Mouse (Mus musculus): Measurements from ENCODE around the gene Cipc.
A peak's percentile ranks its signal among the peaks of the same experiment; 100 is the strongest.

The Cipc gene

DNA sequence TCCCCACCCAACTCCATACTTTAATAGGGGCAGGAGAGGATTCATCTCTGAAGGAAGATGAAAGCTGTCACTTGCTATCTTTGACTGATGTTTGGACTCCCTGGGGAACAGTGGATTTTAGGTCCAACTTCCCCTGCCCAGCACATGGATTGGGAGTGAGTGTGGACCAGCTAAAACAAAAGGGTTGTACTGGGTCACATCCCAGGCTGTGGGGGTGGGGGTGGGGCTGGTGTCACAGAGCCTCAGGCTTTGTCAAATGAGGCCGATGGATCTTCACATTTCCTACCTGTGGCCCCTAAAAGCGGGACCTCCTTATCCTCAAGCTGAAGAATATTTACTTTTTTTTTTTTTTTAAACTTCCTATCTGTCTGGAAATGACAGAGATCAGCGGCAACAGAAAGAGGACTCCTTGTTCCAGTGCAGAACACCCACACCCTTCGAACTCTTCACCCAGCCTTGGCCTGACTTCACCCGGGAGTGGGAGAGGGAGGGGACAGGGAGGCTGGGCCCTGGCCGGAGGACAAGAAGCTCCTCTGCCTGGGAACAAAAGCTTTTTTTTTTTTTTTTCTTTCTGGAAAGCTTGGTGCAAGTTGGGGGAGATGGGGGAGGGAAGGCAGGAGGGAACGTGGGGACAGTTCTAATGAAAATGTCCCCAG, 14.8 kb upstream of the Cipc start:
- no peak for DNase-seq (ENCODE audit: low spot score)

DNA sequence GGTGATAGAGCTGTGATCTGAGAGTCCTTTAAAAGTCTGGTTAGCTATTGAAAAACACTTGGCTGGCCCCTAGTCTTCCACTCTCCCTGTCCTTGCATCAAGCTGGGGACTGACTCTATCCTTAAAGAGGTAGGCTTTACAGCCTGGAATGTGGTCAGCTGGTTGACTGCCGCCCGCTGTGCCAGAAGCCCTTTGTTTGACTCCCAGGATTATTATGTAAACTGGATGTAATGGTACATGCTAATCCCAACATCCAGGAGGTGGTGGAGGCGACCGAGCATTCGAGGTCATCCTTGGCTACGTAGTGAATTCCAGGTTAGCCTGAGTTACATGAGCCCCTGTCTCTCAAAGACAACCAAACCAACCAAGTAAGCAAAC, 14.3 kb upstream of the Cipc start:
- peak; percentile 37 for DNase-seq (ENCODE audit: low spot score)

DNA sequence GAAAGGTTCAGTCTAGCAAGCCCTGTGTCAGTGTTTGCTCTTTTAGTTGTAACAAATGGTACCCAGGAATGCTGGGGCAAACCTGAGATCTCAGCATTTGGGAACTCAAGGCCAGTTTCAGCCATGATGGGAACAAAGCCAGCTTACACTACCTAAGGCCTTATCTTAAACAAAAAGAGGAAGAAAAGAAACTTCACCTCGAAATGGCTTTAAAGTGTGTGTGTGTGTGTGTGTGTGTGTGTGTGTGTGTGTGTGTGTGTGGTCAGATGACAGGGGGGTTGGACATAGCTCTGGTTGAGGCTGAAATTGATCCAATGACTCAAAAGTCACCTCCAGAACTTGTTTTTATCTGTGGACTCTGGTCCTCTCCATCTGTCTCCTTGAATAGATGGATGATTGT, 12.1 kb upstream of the Cipc start:
- DNase-seq (ENCODE audit: low spot score) = no peak

DNA sequence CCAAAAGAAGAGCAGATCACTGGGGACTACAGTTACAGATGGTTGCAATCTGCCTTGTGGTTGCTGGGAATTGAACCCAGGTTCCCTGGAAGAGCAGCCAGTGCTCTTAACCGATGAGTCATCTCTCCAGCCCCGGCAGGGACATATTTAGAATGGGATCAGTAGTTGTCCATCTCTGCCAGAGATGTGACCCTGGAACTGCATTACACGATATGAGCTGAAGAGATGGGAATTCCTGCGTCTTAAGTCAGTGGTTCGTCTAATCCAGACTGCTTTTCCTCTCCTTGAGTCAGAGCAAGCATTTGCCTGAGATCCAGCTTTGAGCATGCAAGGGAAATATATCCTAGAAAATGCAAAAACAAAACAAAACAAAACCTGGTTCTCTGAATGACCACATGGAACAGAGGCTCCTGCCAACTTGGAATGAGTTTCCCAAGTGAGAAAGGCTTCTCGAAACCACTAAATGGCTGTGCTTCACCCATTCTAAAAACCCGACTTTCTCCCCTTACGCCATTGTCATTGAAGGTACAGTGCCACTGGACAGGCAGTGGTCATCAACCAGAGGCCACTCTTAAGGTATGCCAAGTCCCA, 11.1 kb upstream of the Cipc start:
- no peak for DNase-seq (ENCODE audit: low spot score)

DNA sequence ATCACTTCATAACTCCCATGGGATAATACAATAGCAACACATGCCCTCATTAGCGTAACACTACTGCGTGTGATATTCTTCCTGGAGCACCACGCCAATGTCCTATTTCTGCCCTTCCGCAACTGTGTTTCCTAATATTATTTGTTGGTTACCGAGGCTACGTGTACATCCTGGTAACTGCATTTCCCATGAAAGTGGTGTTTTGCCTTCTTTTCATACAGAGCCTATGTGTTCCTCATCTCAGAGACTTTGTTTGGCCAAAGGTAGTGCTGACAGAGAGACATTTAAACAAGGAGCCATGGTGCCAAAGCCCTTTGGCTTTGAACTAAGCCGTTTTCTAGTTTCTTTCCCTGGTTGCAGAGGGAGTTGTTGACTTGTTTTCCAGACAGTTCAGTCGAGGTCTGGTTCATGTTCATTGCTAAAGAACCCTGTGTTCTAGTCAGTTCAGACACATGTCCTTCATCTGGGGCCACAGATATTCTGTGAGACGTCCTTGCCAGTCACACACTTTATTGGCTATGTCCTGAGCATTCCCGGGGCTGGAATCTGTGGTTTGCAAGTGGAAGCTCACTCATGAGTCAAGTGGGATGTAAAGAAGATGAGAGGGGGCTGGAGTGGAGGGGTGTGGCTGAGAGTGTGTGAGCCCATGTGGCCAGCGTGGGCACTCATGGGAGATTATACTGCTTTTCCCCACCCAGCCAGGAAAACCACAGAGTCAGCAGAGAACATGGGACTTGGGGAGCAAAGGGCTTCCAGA, 10.1 kb upstream of the Cipc start:
- DNase-seq (ENCODE audit: low spot score) = no peak

DNA sequence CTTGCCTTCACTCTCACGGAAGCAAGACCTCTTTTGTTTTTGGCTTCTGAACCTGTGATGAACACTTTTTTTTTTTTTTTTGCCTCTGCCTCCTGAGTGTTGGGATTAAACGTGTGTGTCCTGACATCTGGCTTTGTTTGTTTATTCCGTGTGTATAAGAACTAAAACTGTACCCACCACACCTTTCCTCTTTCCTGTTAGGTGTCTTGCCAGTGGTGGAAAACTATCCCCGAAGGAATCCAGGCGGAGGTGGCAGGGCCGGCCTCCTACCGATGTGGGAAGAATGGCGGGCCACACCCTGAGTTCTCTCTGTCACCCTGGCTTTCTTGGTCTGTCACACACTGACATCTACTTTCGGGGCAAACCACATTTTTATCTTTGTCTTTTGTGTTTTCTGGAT, 8.3 kb upstream of the Cipc start:
- no peak for DNase-seq (ENCODE audit: low spot score)

DNA sequence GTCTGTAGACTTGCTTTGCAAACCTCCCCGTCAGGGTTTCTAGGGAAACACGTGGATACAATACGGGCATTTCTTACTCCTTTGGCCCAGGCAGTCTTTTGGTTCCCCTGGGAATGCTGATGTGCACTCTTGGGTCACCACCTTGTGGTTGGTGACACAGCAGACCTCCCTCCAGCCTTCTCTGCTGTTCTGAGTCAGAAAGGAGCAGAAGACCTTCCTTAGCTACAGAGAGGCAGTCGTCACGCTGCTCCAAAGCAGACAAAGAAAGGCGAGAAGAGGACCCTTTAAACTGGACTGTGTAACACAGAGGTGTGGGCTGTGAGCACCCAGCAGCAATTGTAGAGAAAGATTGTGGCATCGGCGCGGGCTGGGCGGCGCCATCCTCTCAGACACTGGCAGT, 5.7 kb upstream of the Cipc start:
- DNase-seq (ENCODE audit: low spot score) = peak; percentile 46

DNA sequence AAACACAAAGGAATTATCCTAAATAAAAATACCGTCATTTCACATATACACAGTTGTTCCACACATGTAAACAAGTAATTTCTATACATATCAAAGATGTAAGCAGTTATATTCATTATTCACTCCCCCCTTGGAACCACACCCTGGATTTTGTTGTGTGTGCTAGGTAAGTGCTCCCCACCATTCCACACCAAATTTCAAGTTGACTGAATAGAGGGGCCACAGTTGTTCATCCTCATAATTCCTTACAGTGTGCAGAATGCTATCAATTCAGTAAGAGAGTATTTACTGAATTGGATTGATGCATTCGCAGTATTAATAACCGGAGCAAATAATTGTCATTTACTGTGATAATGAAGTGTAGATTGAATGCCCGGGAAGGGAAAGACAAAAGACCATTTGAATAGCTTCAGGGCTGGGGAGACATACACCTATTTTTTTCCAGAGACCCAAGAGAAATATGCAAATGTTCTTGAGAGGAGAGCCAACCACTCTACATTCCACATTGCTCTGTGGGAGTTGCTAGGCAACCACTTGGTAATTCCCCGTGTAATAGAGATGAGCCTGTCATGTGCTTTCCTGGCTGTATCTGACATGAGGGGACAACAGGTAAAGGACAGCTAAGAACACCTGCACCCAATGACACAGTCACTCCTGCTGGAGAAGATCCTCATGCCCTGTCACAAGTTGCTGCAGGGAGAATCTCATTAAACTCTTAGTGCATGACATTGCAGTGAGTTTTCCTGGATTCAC, 4.9 kb upstream of the Cipc start:
- DNase-seq (ENCODE audit: low spot score) = peak; percentile 78

DNA sequence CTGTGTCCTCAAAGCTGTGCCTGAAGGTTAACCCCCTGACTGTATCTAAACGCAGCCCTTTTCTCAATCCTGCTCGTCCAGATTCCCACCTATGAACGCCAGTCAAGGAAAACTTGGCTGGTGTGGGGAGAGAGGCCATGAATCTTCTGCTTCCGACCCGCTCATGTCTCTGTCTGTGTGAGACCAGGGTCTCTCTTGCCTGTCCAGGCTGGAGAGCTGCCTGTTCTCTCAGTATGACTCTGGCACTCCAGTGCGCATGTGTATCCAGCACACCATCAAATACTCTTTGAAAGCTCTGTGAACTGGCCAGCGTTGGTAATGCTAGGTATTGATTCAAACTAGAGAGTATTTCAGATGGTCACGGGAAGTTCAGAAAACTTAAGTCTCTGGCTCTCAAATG, 3.4 kb upstream of the Cipc start:
- no peak for DNase-seq (ENCODE audit: low spot score)

DNA sequence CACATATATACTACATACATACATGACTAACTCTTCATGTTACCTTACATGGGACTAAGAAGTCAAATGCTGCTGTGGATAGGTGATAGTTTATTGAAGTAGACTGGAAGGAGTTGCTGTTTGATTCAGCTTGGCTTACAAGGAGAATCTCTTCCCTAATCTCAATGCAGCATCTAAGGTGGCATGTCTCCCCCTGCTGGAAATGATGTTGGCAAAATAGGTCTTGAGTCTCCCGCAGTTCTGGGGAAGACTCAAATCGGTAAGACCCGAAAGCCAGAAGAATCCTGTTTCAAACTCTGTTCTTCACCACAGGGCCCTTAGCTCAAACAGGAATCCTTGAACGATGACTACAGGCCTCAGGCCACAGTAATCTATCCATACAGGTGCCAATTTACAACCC, 1.7 kb upstream of the Cipc start:
- DNase-seq (ENCODE audit: low spot score) = peak; percentile 93

DNA sequence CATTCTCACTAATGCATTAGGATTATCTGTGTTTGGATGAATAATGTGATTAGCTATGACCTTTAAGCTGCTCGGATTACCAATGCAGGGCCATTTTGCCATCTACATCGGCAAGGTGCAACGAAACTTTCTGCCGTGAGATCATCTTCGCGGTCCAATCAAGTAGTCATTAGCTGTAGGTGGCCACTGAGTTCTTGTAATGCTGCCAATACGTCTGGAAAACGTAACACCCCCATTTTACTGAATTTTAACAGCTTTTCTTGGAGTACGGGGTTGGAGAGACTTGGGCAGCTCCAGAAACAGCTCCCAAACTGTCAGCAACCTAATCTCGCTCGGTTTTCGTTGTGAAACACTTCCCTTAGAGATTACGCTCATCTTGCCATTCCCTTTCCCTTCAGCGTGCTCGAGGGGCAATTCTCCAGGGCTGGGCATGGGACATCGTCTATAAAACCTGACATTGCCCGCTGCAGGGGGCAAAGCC, 502 bp upstream of the Cipc start:
- DNase-seq (ENCODE audit: low spot score) = peak; percentile 64

DNA sequence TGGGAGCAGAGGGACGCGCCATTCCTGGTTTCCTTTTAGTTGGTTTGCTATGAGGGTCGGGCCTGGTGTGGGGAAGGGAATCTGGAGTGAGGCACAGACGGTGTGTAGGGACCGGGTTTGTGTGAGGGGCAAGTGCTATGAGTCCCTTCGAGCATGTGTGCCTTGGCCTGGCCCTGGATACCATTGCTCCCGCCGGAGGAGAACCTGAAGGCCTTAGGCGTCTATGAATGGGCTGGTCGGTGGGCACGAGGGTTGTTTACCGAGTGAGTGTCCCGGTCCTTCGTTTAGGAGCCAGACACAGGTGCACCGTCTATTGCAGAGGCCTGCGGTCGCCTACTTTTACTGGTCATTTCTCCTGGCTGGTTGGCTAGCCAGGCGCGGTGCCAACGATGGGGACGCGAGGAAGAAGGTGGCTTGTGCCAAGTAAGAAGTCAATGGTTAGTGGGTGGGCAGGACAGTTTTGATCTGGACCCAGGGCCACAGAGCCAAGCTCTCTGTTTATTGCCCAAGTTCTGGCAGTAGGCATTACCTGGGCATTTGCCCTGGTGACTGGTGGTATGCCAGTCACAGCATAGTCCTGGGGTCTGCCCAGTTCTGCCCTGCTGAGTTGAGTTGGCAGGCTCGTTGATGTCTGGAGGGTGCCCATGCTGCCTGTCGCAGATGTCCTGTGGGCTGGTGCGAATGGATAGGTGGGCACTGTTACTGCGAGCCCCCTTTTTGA, 998 bp downstream of the Cipc start:
- DNase-seq (ENCODE audit: low spot score) = no peak

DNA sequence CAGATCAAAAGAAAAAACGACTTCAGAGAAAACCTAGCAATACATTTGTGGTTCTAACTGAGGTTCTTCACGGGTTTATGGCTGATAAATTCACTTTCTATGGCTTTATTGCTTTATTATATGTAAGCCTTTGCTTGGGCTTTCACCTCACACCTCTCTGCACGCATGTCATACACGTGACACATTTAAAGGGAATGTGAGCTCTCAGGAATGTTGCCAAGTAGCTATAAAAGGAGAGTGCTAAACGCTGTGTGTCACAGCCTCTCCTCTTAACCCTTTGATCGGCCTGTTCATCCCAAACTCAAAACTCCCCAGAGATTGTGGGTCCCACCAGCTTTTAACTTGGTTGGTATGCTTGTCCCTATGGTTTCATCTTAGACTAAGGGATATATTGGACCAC, 1.8 kb downstream of the Cipc start:
- DNase-seq (ENCODE audit: low spot score) = no peak

DNA sequence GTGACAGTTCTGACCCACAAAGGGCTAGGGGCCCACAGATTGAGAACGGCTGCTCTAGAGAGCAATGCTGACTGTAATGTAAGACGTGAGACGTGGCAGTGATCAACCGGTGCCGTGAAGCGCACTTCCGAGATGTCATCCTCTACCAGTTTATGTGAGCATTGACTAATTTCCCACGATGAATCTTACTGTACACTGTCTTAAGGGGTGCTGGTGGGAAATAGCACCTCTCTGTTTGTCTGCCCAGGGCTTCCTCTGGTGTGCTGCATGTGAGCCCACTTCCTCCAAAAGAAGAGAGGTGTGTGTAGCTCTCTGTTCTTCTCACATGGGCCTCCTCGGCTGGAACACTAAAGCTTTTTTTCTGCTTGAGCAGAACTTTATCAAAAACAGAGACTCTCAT, 2.7 kb downstream of the Cipc start:
- no peak for DNase-seq (ENCODE audit: low spot score)

DNA sequence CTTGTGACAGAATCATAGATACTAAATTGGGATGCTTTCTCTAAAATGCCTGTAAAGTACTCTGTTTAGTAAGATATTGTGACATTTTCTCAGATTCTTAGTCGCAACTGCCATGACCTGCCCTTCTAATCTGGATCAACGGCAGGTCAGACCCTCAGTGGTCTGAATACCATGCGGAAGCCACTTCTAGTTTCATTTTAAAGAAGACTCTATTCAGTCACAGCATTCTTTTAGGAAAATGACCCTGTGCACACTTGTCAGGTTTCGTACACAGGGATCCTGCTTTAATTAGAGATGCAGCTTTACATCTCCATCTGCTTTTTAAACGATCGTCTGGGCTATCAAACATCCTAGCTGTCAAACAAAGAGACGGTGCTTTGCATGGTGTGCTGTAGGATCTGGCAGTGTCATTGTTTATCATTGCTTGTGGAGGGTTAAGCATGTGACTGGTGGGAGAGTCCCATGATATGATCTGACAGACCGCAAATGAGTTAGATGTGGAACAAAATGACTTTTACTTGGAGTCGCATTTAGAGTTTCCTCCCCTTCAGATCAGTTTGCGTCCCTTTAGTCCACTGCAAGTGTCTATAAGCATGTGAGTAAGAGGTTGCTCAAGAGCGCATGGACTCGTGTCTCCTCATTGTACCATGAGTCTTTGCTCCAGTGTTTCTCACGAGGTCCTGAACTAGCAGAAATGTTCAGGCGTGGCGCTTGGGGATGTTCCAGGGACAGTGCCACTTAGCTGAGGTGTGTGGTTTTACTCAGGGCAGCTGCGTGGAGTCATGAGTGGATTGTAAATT, 3.5 kb downstream of the Cipc start:
- no peak for DNase-seq (ENCODE audit: low spot score)

DNA sequence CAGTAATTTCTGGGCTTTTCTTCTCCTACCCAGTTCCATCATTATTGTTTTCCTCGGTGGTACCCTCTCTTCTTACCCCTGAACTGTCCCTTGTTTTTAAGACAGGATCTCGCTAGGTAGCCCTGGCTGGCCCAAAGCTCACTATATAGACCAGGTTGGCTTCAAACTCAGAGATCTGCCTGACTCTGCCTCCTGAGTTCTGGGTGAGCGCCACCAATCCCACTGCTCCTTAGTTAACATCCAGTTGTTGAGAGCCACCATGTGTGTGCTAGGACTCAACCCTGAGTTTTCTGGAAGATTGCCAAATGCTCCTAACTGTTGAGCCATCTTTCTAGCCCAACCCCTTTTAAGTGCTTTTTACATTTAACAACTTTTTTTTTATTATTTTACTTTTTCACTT, 4.1 kb downstream of the Cipc start:
- DNase-seq (ENCODE audit: low spot score) = no peak

DNA sequence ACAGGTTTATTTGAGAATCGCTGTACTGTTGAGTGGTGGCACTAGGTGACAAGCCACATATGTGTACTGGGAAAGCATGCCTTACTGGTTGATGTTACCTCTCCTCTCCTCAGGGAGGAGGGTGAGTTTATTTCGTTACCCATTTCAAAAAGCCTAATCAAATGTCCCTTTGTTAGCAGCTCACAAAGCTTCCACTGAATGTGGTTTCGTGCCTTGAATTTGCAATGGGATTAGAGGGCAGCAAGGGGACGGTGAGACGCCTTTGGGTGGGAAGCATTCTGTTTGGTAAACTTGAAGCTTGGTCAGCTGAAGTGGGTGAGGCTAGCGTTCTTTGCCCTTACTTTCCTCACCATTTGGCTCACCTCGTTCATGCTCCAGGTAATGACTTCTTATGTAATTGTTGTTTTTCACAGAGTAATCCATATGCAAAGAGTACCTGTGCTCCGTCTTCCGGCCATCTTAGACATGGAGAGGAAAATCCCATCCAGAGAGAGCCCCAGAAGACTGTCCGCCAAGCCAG, 5.5 kb downstream of the Cipc start:
- DNase-seq (ENCODE audit: low spot score) = no peak

DNA sequence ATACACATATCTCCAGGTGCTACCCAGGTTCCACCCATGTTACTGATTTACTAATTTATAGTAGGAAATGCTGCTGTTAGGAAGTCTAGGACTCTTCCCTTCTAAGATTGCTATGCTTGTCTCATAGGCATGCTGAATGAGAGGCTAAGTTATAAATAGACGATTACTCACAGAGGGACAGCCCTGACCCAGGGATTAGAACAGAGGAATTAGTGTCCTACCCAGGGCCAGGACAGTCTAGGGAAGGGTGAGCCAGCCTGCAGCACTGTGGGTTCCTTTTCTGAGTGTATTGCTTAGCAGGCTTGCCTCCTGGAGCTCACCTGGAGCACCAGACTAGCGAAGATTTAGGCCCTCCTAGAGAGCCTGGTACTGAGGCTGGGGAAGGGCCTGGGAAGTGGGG, 9.1 kb downstream of the Cipc start:
- DNase-seq (ENCODE audit: low spot score) = no peak

DNA sequence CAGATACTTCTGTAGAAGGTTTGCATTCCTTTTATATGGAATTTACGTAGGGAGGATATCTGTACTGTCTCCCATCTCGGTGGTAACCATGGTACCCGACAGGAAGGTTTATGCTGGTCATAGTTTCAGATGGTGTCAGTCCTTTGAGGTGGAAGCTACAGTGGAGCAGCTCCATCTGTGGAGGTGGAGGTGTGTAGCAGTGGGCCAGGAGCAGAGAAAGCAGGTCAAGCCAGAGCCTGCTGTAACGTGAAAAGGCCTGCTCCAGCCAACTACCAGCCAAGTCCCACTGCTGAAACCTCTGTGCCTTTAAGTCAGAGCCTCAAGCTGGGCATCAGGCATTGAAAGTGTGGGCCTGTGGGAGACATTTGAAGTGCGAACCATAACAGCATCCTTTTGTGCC, 11.7 kb downstream of the Cipc start:
- no peak for DNase-seq (ENCODE audit: low spot score)

DNA sequence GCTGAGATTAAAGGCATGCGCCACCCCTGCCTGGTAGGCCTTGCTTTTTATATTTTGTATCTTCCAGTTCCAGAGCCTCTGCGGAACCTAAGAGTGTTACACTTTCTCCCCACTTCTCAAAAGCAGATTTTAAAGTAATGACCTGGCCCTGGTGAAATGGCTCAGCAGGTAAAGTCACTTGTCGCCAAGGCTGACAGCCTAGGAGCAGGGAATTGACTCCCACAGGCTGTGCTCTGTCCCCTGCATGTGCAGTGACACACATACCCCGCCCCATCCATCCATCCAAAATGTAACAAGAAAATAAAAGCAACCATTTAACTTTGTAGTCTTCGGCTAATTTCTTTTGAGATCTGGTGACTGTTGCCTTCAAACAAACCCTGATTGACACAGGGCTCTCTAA, 12.8 kb downstream of the Cipc start:
- no peak for DNase-seq (ENCODE audit: low spot score)

DNA sequence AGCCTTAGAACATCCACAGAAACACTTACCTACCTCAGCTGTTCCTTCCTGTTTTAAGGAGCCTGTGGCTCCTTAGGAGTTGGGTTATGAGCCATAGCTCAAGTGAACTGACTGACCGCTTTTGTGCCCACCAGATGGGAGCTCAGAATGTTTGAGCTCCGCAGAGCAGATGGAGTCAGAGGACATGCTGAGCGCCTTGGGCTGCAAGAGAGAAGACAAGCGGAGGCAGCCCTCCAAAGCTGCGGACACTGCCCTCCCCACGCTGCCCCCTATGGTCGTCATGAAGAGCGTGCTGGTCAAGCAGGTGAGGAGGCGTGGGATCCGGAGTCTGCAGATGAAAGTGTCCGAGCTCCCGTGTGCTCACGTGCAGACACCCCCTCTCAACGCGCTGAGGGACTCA, 13.3 kb downstream of the Cipc start:
- no peak for DNase-seq (ENCODE audit: low spot score)
